Mouse (Mus musculus) hindbrain, embryonic 10.5 days (tissue): Measurements from ENCODE around the gene P2ry6. TPM values are rescaled to one million over a fixed set of nuclear protein-coding genes. Genes with fewer than 3 reads are reported as not detected.

Source experiments
- DNase-seq: peaks from one replicate; pipeline ENCODE4 v3.0.0-alpha.2; 2017; ENCODE audit warnings: low spot score
- H3K27ac ChIP-seq: fragments of 300-500 bp; sonication (generic); 2 replicates; pipeline ENCODE4 v1.5.1; 2016; ENCODE audit warnings: mild to moderate bottlenecking, moderate library complexity
- H3K27me3 ChIP-seq: fragments of 300-500 bp; sonication (generic); 2 replicates; pipeline ENCODE4 v1.6.1; 2016; ENCODE audit warnings: mild to moderate bottlenecking; ENCODE audit not compliant: poor library complexity, insufficient read depth, severe bottlenecking
- H3K36me3 ChIP-seq: fragments of 300-500 bp; sonication (generic); 2 replicates; pipeline ENCODE4 v1.6.1; 2016; ENCODE audit warnings: mild to moderate bottlenecking, moderate library complexity
- H3K4me1 ChIP-seq: fragments of 300-500 bp; sonication (generic); replicated peaks from 2 replicates; pipeline ENCODE4 v1.6.1; 2016; ENCODE audit warnings: mild to moderate bottlenecking
- H3K4me3 ChIP-seq: fragments of 300-500 bp; sonication (generic); 2 replicates; pipeline ENCODE4 v1.5.1; 2016; ENCODE audit warnings: mild to moderate bottlenecking, moderate library complexity
- H3K9me3 ChIP-seq: fragments of 300-500 bp; sonication (generic); 2 replicates; pipeline ENCODE4 v1.6.1; 2016; ENCODE audit warnings: mild to moderate bottlenecking, moderate library complexity
- WGBS: fragments of 180-500 bp; shearing (Covaris S2); methylation state at CpG from one replicate; pipeline ENCODE4 v1.1.7; 2016; 5-methylcytosine and 5-hydroxymethylcytosine counted together
- polyA plus RNA-seq: library from polyadenylated mRNA; unstranded; fragments of >200 nt; fragmentation: Nextera tagmentation; extraction: Ambion mirVana; gene quantifications from 2 replicates; pipeline ENCODE4 v1.2.1, GENCODE M21; 2016

Gene P2ry6
- polyA plus RNA-seq, 1 experiment from 2014 or later: 3.3 TPM

DNA sequence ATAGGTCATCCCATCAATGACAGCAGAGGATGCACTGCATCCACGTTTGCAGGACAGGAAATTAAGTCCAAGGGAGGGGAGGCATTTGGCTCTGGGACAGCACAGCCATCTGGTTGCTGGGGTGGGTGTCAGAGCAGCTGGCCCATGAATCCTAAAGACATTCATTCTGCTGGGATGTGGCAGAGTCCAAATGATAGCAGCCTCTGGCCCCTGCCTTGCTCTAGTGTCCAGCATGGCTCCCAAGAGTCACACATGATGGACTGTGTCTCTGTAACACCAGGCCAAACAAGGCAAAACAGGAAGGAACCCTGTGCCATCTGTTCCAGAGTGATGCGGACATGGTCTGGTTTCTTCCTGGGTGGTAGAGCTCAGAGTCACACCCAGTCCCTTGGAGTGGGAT lies 22.5 kb downstream of the P2ry6 start:
- 68% methylated on average over 2 of the region's 2 CpGs for WGBS
- H3K27ac ChIP-seq: no peak overlapping the region

DNA sequence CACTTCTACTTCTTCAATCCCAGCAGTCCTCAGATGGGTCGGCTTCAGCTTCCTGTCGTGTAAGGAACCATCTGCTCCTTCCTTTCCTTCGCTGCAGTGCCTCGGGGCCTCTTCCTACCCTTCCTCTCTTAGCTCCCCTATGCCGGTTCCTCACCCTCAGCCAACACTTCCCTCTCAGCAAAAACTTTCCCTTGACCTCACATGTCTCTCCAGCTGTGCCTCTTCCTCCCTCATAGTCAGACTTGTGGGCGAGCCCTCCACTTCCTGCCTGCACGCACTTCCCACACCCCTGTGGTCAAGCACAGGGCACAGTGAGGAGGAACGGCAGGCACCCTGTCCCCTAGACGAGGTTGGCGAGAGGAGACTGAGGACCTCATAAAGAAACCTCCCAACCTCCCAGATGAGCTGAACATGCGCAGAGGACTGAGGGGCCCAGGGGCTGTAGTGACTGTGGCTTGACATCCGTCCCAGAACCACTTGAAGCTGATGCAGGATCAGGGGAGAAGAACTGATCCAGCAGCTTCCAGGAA lies 23.9 kb downstream of the P2ry6 start:
- no peaks in the 10 kb centered on the region for H3K36me3 ChIP-seq
- 66% methylated on average over 12 of the region's 12 CpGs for WGBS
- H3K27me3 ChIP-seq: no peaks in the 10 kb centered on the region; the same call in 1 of the 2 replicates
- peak overlapping the region; percentile 60 for H3K27ac ChIP-seq
- H3K9me3 ChIP-seq: no peaks in the 10 kb centered on the region
- no peak overlapping the region for H3K4me3 ChIP-seq
- DNase-seq: no peak
- H3K4me1 ChIP-seq: peaks cover 34% of the 10 kb centered on the region

More for the DNA sequence above, 22.5 kb downstream of the P2ry6 start:
- Histone ChIP-seq H3K9me3 (no peaks in the 10 kb centered on the region), H3K36me3 (no peaks in the 10 kb centered on the region), H3K27me3 (no peaks in the 10 kb centered on the region; the same call in 1 of the 2 replicates), H3K4me1 (peaks cover 27% of the 10 kb centered on the region), H3K4me3 (no peak overlapping the region)
- DNase-seq: no peak

DNA sequence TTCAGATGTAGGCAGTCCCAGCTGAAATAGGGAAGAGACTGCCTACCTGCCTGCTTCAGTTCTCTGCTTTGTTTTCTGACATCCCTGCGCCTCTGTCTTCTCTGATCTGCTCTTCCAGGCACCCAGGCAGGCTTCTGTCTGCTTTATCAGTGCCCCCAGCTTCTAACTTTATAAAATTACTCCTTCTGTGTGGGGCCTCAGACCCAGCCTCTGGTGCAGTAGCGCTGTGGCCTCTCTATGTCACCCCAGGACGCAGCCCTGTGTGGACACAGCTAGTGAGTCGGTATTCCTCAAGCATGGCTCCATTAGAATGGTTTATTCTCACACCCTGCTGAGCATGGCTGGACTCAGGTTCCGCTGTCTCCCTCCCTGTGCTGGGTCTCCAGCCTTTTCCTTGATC lies 24.4 kb downstream of the P2ry6 start:
- Histone ChIP-seq H3K27me3 (no peaks in the 10 kb centered on the region; the same call in 1 of the 2 replicates), H3K4me1 (peaks cover 34% of the 10 kb centered on the region), H3K9me3 (no peaks in the 10 kb centered on the region), H3K36me3 (no peaks in the 10 kb centered on the region), H3K4me3 (no peak overlapping the region), H3K27ac (peak overlapping the region; percentile 60; the same call in 1 of the 2 replicates)
- DNase-seq: no peak
- WGBS: 60% methylated on average over 5 of the region's 5 CpGs

DNA sequence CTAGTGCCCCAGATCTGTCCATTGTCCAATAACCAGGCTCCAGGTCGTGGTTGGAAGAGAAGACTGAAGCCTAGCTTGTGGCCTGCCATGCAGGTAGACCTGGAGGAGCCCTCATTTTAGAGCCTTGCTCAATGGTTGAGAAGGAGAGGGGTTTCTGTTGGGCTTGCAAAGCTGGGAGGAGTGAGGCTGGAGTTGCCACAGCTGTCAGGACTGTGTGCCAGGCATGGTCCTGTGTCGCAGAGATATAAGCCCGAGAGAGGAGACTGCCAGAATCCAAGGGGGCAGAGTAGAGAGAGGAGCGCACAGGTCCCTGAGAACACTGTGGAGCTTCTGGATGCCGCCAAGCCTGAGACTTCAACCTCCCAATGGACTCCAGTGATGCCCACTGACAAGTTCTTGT lies 29.7 kb downstream of the P2ry6 start:
- H3K36me3 ChIP-seq: no peaks in the 10 kb centered on the region
- peaks cover 8% of the 10 kb centered on the region; the same call in 1 of the 2 replicates for H3K27me3 ChIP-seq
- H3K4me3 ChIP-seq: no peak overlapping the region
- peaks cover 49% of the 10 kb centered on the region for H3K4me1 ChIP-seq
- WGBS: 89% methylated on average over 5 of the region's 5 CpGs
- no peak for DNase-seq
- H3K27ac ChIP-seq: 0 out of 2 replicates have a peak overlapping the region, but pooled peaks have one; percentile 73
- no peaks in the 10 kb centered on the region for H3K9me3 ChIP-seq

DNA sequence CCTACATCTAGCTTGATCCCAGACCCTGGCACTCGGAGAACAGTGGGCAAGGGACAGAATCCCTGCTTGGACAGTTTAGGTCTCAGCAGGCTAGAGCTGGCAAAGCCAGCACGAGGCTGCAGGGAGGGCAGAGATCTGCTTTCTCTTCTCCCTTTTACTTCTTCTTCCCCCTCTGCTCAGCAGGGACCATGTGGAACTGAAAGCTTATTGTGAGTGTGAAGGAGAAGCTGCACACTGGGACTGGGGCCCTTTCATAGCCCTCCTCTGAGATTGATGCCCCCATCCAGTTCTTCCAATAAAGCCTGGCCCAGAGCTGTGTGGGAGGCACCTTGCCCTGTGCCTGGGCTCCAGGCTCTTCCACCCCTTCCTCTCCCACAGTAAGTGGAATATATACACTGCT lies 30.1 kb downstream of the P2ry6 start:
- H3K27me3 ChIP-seq: peaks cover 8% of the 10 kb centered on the region; the same call in 1 of the 2 replicates
- peaks cover 49% of the 10 kb centered on the region for H3K4me1 ChIP-seq
- DNase-seq: no peak
- WGBS: 56% methylated on average over 2 of the region's 2 CpGs
- H3K4me3 ChIP-seq: no peak overlapping the region
- H3K27ac ChIP-seq: peak overlapping the region; percentile 73; the same call in 1 of the 2 replicates
- H3K36me3 ChIP-seq: no peaks in the 10 kb centered on the region
- no peaks in the 10 kb centered on the region for H3K9me3 ChIP-seq

DNA sequence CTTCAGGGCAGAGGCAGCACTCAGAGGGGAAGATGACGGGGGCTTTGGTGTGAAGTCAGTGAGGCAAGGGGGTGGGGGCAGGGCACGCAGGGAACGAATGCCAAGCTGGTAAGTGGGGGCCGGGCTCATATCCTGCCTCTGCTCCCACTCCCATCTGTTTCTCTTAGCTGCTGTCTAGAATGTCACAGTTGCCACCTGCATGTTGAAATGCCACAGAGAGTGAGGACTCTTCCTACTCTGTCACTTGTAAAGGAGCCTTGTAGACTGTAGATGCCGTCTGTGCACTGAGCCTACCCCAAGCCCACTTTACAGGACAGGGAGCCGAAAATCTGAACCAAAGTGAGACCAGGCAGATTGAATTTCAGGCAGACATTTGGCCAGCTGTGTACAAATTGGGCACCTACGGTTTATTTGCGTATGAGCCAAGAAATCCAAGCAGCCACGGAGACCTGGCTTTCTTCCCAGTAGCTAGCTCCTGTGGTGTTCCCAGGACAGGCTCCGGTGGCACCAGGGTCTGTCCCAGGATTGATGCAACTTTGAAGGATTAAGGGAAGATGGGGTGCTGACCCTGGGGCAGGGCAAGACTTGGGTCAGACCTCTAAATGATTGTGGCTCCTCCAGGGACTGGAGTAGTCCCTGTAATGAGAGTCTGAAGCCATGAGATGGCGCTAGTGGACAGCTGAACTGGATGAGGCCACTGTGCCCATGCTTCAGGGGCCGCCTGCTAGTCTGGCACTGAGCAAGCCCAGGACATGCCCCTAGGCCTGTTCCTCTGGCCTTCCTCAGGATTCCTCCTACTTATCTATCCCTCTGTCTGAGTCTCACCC lies 31.4 kb downstream of the P2ry6 start:
- Histone ChIP-seq H3K27me3 (peaks cover 8% of the 10 kb centered on the region; the same call in 1 of the 2 replicates), H3K9me3 (no peaks in the 10 kb centered on the region), H3K4me1 (peaks cover 49% of the 10 kb centered on the region), H3K27ac (peak overlapping the region; percentile 73), H3K4me3 (no peak overlapping the region), H3K36me3 (no peaks in the 10 kb centered on the region)
- peak; percentile 74 for DNase-seq
- WGBS: 54% methylated on average over 12 of the region's 12 CpGs

DNA sequence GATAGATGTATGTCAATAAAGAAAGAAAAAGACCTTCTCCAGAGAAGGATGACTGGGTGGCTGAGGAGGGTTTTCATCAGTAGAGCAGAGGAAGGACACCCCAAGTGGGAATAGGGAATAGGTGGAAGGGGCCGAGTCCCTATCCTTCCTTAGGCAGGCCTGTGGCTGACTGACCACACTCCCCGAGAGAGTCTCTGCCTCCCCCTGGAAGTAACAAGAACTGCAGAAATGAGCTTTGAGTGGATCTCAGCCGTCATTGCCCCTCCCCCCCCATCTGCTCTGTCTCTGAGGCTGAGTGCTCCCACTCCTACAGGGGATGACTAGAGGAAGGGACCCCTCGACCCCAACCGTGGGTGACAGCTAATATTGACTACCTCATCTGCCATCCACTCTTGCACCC lies 33.3 kb downstream of the P2ry6 start:
- no peak for DNase-seq
- Histone ChIP-seq H3K4me3 (no peak overlapping the region), H3K4me1 (peaks cover 34% of the 10 kb centered on the region), H3K9me3 (no peaks in the 10 kb centered on the region), H3K36me3 (no peaks in the 10 kb centered on the region), H3K27ac (peak overlapping the region; percentile 2; the same call in 1 of the 2 replicates), H3K27me3 (peaks cover 8% of the 10 kb centered on the region; the same call in 1 of the 2 replicates)
- 44% methylated on average over 5 of the region's 5 CpGs for WGBS

DNA sequence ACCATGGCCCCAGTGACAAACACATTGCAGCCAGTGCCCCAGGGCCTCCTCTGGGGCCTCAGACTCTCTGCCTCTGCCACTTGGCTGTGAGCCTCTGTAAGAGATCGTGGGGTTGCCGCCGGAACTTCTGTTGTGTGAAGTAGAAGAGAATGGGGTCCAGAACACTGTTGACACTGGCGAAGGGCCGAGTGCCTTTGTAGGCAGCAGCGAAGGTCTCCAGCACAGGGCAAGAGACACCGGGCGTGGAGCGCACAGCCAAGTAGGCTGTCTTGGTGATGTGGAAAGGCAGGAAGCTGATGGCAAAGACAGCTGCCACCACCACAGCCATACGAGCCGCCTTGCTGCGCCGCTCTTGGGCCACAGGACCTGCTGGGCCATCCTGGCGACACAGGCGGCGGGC lies 36.3 kb downstream of the P2ry6 start:
- Histone ChIP-seq H3K36me3 (no peaks in the 10 kb centered on the region), H3K27ac (no peak overlapping the region), H3K27me3 (peaks cover 11% of the 10 kb centered on the region; the same call in 1 of the 2 replicates), H3K4me1 (peaks cover 25% of the 10 kb centered on the region), H3K4me3 (no peak overlapping the region), H3K9me3 (no peaks in the 10 kb centered on the region)
- WGBS: 87% methylated on average over 16 of the region's 16 CpGs
- no peak for DNase-seq

DNA sequence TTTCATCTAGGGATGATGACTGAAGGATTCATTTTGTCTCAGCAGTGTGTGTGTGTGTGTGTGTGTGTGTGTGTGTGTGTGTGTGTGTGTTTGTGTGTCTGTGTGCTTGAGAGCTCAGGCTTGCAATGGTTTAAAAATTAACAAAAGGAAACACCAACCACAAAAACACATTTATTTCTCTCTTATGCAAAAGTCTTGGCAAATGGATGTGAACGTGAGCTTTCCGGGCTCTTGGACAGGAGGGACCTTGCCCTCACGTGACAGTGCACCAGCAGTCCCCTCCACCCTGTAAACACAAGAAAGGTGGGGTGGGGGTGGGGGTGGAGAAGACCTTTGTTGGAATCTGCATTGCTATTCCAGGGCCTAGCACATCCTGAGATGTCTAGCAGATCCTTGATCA lies 37.0 kb downstream of the P2ry6 start:
- DNase-seq: no peak
- Histone ChIP-seq H3K4me1 (peaks cover 25% of the 10 kb centered on the region; the same call in 1 of the 2 replicates), H3K27me3 (peaks cover 11% of the 10 kb centered on the region; the same call in 1 of the 2 replicates), H3K4me3 (no peak overlapping the region), H3K36me3 (no peaks in the 10 kb centered on the region), H3K27ac (no peak overlapping the region), H3K9me3 (no peaks in the 10 kb centered on the region)
- 84% methylated on average over 3 of the region's 3 CpGs for WGBS

DNA sequence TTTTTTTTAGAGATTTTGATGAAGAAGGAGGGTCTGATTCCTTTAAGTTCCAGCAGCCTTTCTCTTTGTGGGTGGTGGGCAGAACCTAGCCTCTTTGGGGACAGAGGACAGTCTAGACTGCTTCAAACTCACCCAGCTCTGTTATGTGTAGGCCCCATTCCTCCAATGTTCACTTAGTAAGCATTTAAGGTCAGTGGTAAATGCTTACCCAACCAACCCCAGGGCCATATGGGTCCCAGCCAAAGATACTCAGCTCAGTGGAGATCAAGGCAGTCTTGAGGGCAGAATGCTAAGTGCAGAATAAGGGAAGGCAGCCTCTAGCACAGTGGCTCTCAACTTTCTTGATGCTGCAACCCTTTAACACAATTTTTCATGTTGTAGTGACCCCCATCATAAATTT lies 40.9 kb downstream of the P2ry6 start:
- H3K9me3 ChIP-seq: no peaks in the 10 kb centered on the region
- H3K4me3 ChIP-seq: no peak overlapping the region
- peaks cover 46% of the 10 kb centered on the region for H3K4me1 ChIP-seq
- no peak overlapping the region for H3K27ac ChIP-seq
- no peak for DNase-seq
- peaks cover 7% of the 10 kb centered on the region for H3K36me3 ChIP-seq
- H3K27me3 ChIP-seq: peaks cover 9% of the 10 kb centered on the region

DNA sequence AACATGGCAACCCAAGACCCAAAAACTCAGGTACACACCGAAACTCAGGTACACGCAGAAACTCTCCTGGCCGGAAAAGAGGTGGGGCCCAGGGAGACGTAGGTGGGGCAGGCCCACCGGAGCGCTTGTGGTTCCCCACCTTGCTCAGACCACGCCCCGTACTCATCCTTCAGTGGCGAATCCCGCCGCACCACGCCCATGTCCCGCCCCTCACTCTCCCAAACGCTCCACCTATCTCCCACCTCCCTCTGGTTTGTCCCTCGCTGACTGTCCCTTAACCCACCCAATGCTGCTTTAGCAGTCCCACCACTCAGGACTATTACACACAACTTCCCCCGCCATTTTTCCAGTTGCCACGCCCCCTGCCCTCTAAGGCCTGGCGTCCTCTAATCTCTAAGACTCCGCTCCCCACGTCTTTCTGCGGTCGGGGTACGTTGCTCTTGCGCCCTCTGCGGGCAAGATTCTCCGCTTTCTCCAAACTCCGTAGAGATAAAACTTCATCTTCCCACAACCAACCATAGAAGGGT lies 41.9 kb downstream of the P2ry6 start:
- Histone ChIP-seq H3K36me3 (peaks cover 9% of the 10 kb centered on the region), H3K4me1 (peaks cover 56% of the 10 kb centered on the region), H3K9me3 (no peaks in the 10 kb centered on the region), H3K27ac (peak overlapping the region; percentile 99), H3K27me3 (peaks cover 9% of the 10 kb centered on the region), H3K4me3 (peak overlapping the region; percentile 85)
- DNase-seq: peak; percentile 92
- under 1% methylated on average over 27 of the region's 27 CpGs for WGBS

DNA sequence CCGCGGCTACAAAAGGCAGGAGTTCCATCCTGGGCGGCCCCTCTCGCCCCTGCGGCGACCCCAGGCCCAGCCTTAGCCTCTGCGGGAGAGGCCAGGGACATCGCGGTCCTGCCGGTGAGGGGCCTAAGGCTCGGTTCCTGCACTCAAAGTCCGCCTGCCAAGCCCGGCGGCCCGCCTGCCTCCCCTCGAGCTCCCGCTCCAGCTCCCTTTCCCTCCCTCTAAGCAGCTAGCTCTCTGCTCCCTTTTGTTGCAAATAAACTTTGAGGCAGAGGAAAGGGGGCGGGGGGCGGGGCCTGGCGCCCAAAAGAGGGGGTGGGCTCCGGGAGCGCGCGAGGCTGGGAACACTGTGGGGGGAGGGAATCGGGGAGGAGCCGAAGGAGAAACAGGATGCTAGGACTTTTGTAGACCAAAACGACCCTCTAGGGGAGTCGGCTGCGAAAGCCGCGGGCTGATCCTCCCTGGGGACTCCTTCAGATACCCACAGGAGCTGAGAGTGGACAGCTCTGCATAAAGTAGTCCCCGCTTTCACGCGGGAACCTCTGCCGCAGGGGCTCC lies 42.4 kb downstream of the P2ry6 start, which contains the start of gene Arhgef17:
Gene Arhgef17 (minus strand): TSS at position 182 of the 555 bp plus-strand sequence.
- Histone ChIP-seq H3K4me1 (peaks cover 61% of the 10 kb centered on the region), H3K4me3 (peak within 1 kb of the TSS; percentile 85), H3K27me3 (peaks cover 9% of the 10 kb centered on the region), H3K27ac (peak within 1 kb of the TSS; percentile 99), H3K9me3 (no peaks in the 10 kb centered on the region), H3K36me3 (peaks cover 9% of the 10 kb centered on the region)
- peak; percentile 93 for DNase-seq
- under 1% methylated on average over 35 of the region's 35 CpGs for WGBS
